In genomic region chr11:19351243-19351787, GRCm38 (mm10) we compare ENCODE assay signal across 15 mouse cellular contexts.
DNase-seq lines count a peak whose midpoint lies in the region; ATAC-seq lines count a peak whose summit lies in the region.
"Had no signal": no experiment of that assay in that cellular context is flagged by ENCODE, and none has a peak within 500 bp of the region (broad histone marks: within the 10 kb centered on the region; RNA-seq: fewer than 3 reads in every experiment).

No protein-coding gene starts in this region.

- peaks cover 23% of the 10 kb centered on the region for H3K4me1 ChIP-seq in kidney, embryonic 15.5 days
- H3K4me1 ChIP-seq in forebrain, embryonic 15.5 days: peaks cover 13% of the 10 kb centered on the region
- H3K4me1 ChIP-seq in limb, embryonic 12.5 days (replicated peaks): peaks cover 5% of the 10 kb centered on the region; the same call in 1 of the 2 replicates
- H3K4me1 ChIP-seq in neural tube, embryonic 14.5 days (ENCODE audit: control insufficient read depth, insufficient read depth, low read length): peaks cover 10% of the 10 kb centered on the region
- H3K4me1 ChIP-seq: embryonic facial prominence, embryonic 12.5 days; liver, embryonic 12.5 days had no signal

- WGBS in kidney, embryonic 15.5 days: 41% methylated on average over 7 of the region's 7 CpGs
- 4% methylated on average over 7 of the region's 7 CpGs for WGBS in forebrain, embryonic 15.5 days
- WGBS in limb, embryonic 12.5 days: 40% methylated on average over 7 of the region's 7 CpGs
- 16% methylated on average over 7 of the region's 7 CpGs for WGBS in neural tube, embryonic 14.5 days

- no peak for ATAC-seq in kidney, embryonic 15.5 days (replicated peaks; ENCODE audit: low FRiP score)
- ATAC-seq in forebrain, embryonic 15.5 days (replicated peaks): peak; percentile 75
- ATAC-seq in limb, embryonic 12.5 days (ENCODE audit: insufficient number of reproducible peaks, insufficient read depth, low FRiP score, low TSS enrichment, low read depth): no peak
- ATAC-seq in neural tube, embryonic 14.5 days (ENCODE audit: low read depth): peak; percentile 36; the same call in 1 of the 2 replicates
- ATAC-seq: liver, embryonic 12.5 days; Patski had no signal

- H3K4me2 ChIP-seq in kidney, embryonic 15.5 days: peak overlapping the region; percentile 41; the same call in 1 of the 2 replicates
- H3K4me2 ChIP-seq in forebrain, embryonic 15.5 days (replicated peaks): peak overlapping the region; percentile 47
- peak overlapping the region; percentile 37 for H3K4me2 ChIP-seq in limb, embryonic 12.5 days
- peak overlapping the region; percentile 45 for H3K4me2 ChIP-seq in neural tube, embryonic 14.5 days (ENCODE audit: low read depth, low read length)
- H3K4me2 ChIP-seq: embryonic facial prominence, embryonic 12.5 days; liver, embryonic 12.5 days had no signal

- H3K36me3 ChIP-seq in kidney, embryonic 15.5 days: no peaks in the 10 kb centered on the region
- H3K36me3 ChIP-seq in forebrain, embryonic 15.5 days: no peaks in the 10 kb centered on the region
- H3K36me3 ChIP-seq in limb, embryonic 12.5 days: no peaks in the 10 kb centered on the region
- H3K36me3 ChIP-seq in neural tube, embryonic 14.5 days (ENCODE audit: control insufficient read depth, insufficient read depth, low read length): no peaks in the 10 kb centered on the region
- H3K36me3 ChIP-seq: embryonic facial prominence, embryonic 12.5 days; liver, embryonic 12.5 days; stomach, embryonic 15.5 days had no signal

- no peak overlapping the region for H3K4me3 ChIP-seq in kidney, embryonic 15.5 days (replicated peaks)
- H3K4me3 ChIP-seq in forebrain, embryonic 15.5 days: peak overlapping the region; percentile 33
- no peak overlapping the region for H3K4me3 ChIP-seq in limb, embryonic 12.5 days (replicated peaks)
- H3K4me3 ChIP-seq in neural tube, embryonic 14.5 days (ENCODE audit: low read depth, low read length): no peak overlapping the region
- H3K4me3 ChIP-seq: embryonic facial prominence, embryonic 12.5 days; liver, embryonic 12.5 days; stomach, embryonic 15.5 days had no signal

- H3K27me3 ChIP-seq in kidney, embryonic 15.5 days: no peaks in the 10 kb centered on the region
- peaks cover 33% of the 10 kb centered on the region; the same call in 1 of the 2 replicates for H3K27me3 ChIP-seq in forebrain, embryonic 15.5 days
- H3K27me3 ChIP-seq in limb, embryonic 12.5 days: peaks cover 28% of the 10 kb centered on the region
- no peaks in the 10 kb centered on the region for H3K27me3 ChIP-seq in neural tube, embryonic 14.5 days (ENCODE audit: control insufficient read depth, insufficient read depth, low read length)
- H3K27me3 ChIP-seq: embryonic facial prominence, embryonic 12.5 days; liver, embryonic 12.5 days; Patski; stomach, embryonic 15.5 days had no signal

- peak overlapping the region; percentile 39; the same call in 1 of the 2 replicates for H3K27ac ChIP-seq in kidney, embryonic 15.5 days
- H3K27ac ChIP-seq in forebrain, embryonic 15.5 days (replicated peaks): no peak overlapping the region
- no peak overlapping the region for H3K27ac ChIP-seq in limb, embryonic 12.5 days
- H3K27ac ChIP-seq in neural tube, embryonic 14.5 days (ENCODE audit: low read depth, low read length): no peak overlapping the region
- H3K27ac ChIP-seq: embryonic facial prominence, embryonic 12.5 days; liver, embryonic 12.5 days; stomach, embryonic 15.5 days had no signal

- H3K9me3 ChIP-seq in kidney, embryonic 15.5 days (replicated peaks): no peaks in the 10 kb centered on the region
- no peaks in the 10 kb centered on the region for H3K9me3 ChIP-seq in forebrain, embryonic 15.5 days
- no peaks in the 10 kb centered on the region for H3K9me3 ChIP-seq in limb, embryonic 12.5 days
- no peaks in the 10 kb centered on the region for H3K9me3 ChIP-seq in neural tube, embryonic 14.5 days (ENCODE audit: control insufficient read depth, low read length)
- H3K9me3 ChIP-seq: embryonic facial prominence, embryonic 12.5 days; liver, embryonic 12.5 days; stomach, embryonic 15.5 days had no signal

- no peak overlapping the region for H3K9ac ChIP-seq in kidney, embryonic 15.5 days
- no peak overlapping the region; the same call in 1 of the 2 replicates for H3K9ac ChIP-seq in forebrain, embryonic 15.5 days (replicated peaks)
- H3K9ac ChIP-seq in limb, embryonic 12.5 days (replicated peaks): no peak overlapping the region
- H3K9ac ChIP-seq in neural tube, embryonic 14.5 days (replicated peaks; ENCODE audit: low read depth, low read length): no peak overlapping the region
- H3K9ac ChIP-seq: embryonic facial prominence, embryonic 12.5 days; liver, embryonic 12.5 days; stomach, embryonic 15.5 days had no signal

- no peak for DNase-seq in kidney, adult 18-20 months
- DNase-seq in urinary bladder, postnatal 10 days (ENCODE audit: low spot score): no peak
- DNase-seq in frontal cortex, postnatal 25 days (ENCODE audit: low spot score in 2 of 2): no peak
- no peak for DNase-seq in layer of hippocampus, adult 18-20 months (ENCODE audit: low spot score in 2 of 2)
- DNase-seq: adrenal gland, postnatal 10 days; cerebellum, adult 2 months; layer of hippocampus, adult 9-11 months had no signal

Comparison
In these comparisons a context has a peak if more than half of its experiments do, and no peak if none do; other contexts are left out.
1. ATAC-seq: peak in forebrain, embryonic 15.5 days (single experiment) and neural tube, embryonic 14.5 days (single experiment); none in kidney, embryonic 15.5 days (single experiment) and limb, embryonic 12.5 days (single experiment).
2. Peak in every context shown above with its lines, with median percentiles within 50 percentile points of each other: H3K4me2 ChIP-seq.